Mouse (Mus musculus) embryonic facial prominence, embryonic 10.5 days (tissue): ENCODE measurements around the gene Atp5l. TPM values are rescaled to one million over a fixed set of nuclear protein-coding genes. Genes with fewer than 3 reads are reported as not detected.

Source experiments
- DNase-seq: peaks from one replicate; pipeline ENCODE4 v3.0.0-alpha.2; 2017; ENCODE audit warnings: low spot score
- H3K27ac ChIP-seq: fragments of 300-500 bp; sonication (generic); replicated peaks from 2 replicates; pipeline ENCODE4 v1.5.1; 2016; ENCODE audit warnings: mild to moderate bottlenecking
- H3K27me3 ChIP-seq: fragments of 300-500 bp; sonication (generic); replicated peaks from 2 replicates; pipeline ENCODE4 v1.6.1; 2016; ENCODE audit warnings: low read depth, mild to moderate bottlenecking; ENCODE audit not compliant: poor library complexity, severe bottlenecking
- H3K36me3 ChIP-seq: fragments of 300-500 bp; sonication (generic); replicated peaks from 2 replicates; pipeline ENCODE4 v1.6.1; 2016; ENCODE audit warnings: mild to moderate bottlenecking, moderate library complexity
- H3K4me1 ChIP-seq: fragments of 300-500 bp; sonication (generic); 2 replicates; pipeline ENCODE4 v1.6.1; 2016
- H3K4me3 ChIP-seq: fragments of 300-500 bp; sonication (generic); 2 replicates; pipeline ENCODE4 v1.5.1; 2016; ENCODE audit warnings: mild to moderate bottlenecking, moderate library complexity
- H3K9me3 ChIP-seq: fragments of 300-500 bp; sonication (generic); 2 replicates; pipeline ENCODE4 v1.6.1; 2016; ENCODE audit warnings: mild to moderate bottlenecking
- WGBS: fragments of 180-500 bp; shearing (Covaris S2); methylation state at CpG from one replicate; pipeline ENCODE4 v1.1.7; 2016; 5-methylcytosine and 5-hydroxymethylcytosine counted together
- polyA plus RNA-seq: library from polyadenylated mRNA; unstranded; fragments of >200 nt; fragmentation: Nextera tagmentation; extraction: Ambion mirVana; gene quantifications from 2 replicates; pipeline ENCODE4 v1.2.1, GENCODE M21; 2016

Atp5l gene
- polyA plus RNA-seq, 1 experiment from 2014 or later = 516 TPM

GRCm38 (mm10) chr9:44921123-44921468 lies 554 bp upstream of the Atp5l start:
- H3K9me3 ChIP-seq = no peaks in the 10 kb centered on the region
- WGBS = under 1% methylated on average over 8 of the region's 8 CpGs
- no peak for DNase-seq
- peak overlapping the region; percentile 93 for H3K27ac ChIP-seq
- H3K4me3 ChIP-seq = peak overlapping the region; percentile 84
- H3K36me3 ChIP-seq = no peaks in the 10 kb centered on the region
- H3K4me1 ChIP-seq = peaks cover 14% of the 10 kb centered on the region
- H3K27me3 ChIP-seq = no peaks in the 10 kb centered on the region

GRCm38 (mm10) chr9:44919606-44920005 lies 936 bp downstream of the Atp5l start:
- H3K36me3 ChIP-seq = no peaks in the 10 kb centered on the region
- H3K4me1 ChIP-seq = peaks cover 14% of the 10 kb centered on the region
- H3K27ac ChIP-seq = no peak overlapping the region
- no peaks in the 10 kb centered on the region for H3K9me3 ChIP-seq
- WGBS = 41% methylated on average over 2 of the region's 2 CpGs
- H3K27me3 ChIP-seq = no peaks in the 10 kb centered on the region
- no peak for DNase-seq
- H3K4me3 ChIP-seq = peak overlapping the region; percentile 84

GRCm38 (mm10) chr9:44916196-44916595 lies 4.3 kb downstream of the Atp5l start:
- DNase-seq = peak; percentile 23
- no peaks in the 10 kb centered on the region for H3K27me3 ChIP-seq
- H3K4me3 ChIP-seq = no peak overlapping the region
- peaks cover 10% of the 10 kb centered on the region for H3K4me1 ChIP-seq
- H3K9me3 ChIP-seq = no peaks in the 10 kb centered on the region
- WGBS = 68% methylated on average over 1 of the region's 1 CpGs
- no peak overlapping the region for H3K27ac ChIP-seq
- peaks cover 19% of the 10 kb centered on the region for H3K36me3 ChIP-seq

GRCm38 (mm10) chr9:44914706-44915105 lies 5.8 kb downstream of the Atp5l start:
- Histone ChIP-seq H3K27me3 (no peaks in the 10 kb centered on the region), H3K9me3 (no peaks in the 10 kb centered on the region), H3K36me3 (peaks cover 34% of the 10 kb centered on the region), H3K4me3 (no peak overlapping the region), H3K27ac (no peak overlapping the region), H3K4me1 (peaks cover 10% of the 10 kb centered on the region)
- no peak for DNase-seq
- WGBS = 85% methylated on average over 4 of the region's 4 CpGs

GRCm38 (mm10) chr9:44911365-44911764 lies 9.2 kb downstream of the Atp5l start:
- WGBS = 95% methylated on average over 4 of the region's 4 CpGs
- no peaks in the 10 kb centered on the region for H3K27me3 ChIP-seq
- no peak overlapping the region for H3K27ac ChIP-seq
- H3K36me3 ChIP-seq = peaks cover 34% of the 10 kb centered on the region
- no peaks in the 10 kb centered on the region for H3K9me3 ChIP-seq
- H3K4me3 ChIP-seq = no peak overlapping the region
- DNase-seq = no peak
- no peaks in the 10 kb centered on the region; the same call in 1 of the 2 replicates for H3K4me1 ChIP-seq

GRCm38 (mm10) chr9:44905620-44906019 lies 14.9 kb downstream of the Atp5l start:
- H3K4me1 ChIP-seq = no peaks in the 10 kb centered on the region; the same call in 1 of the 2 replicates
- 82% methylated on average over 4 of the region's 4 CpGs for WGBS
- no peak for DNase-seq

GRCm38 (mm10) chr9:44904964-44905363 lies 15.6 kb downstream of the Atp5l start:
- DNase-seq = no peak
- H3K36me3 ChIP-seq = peaks cover 3% of the 10 kb centered on the region; the same call in 1 of the 2 replicates
- no peaks in the 10 kb centered on the region; the same call in 1 of the 2 replicates for H3K4me1 ChIP-seq
- H3K27me3 ChIP-seq = no peaks in the 10 kb centered on the region
- no peak overlapping the region for H3K4me3 ChIP-seq
- 62% methylated on average over 5 of the region's 5 CpGs for WGBS
- no peak overlapping the region for H3K27ac ChIP-seq
- no peaks in the 10 kb centered on the region for H3K9me3 ChIP-seq

More at GRCm38 (mm10) chr9:44905620-44906019, 14.9 kb downstream of the Atp5l start:
- Histone ChIP-seq H3K27ac (no peak overlapping the region), H3K9me3 (no peaks in the 10 kb centered on the region), H3K36me3 (peaks cover 9% of the 10 kb centered on the region), H3K4me3 (no peak overlapping the region), H3K27me3 (no peaks in the 10 kb centered on the region)

- no peak overlapping the region for H3K4me3 ChIP-seq
- H3K9me3 ChIP-seq = no peaks in the 10 kb centered on the region
- H3K36me3 ChIP-seq = no peaks in the 10 kb centered on the region
- no peak for DNase-seq
- H3K27ac ChIP-seq = no peak overlapping the region
- H3K4me1 ChIP-seq = no peaks in the 10 kb centered on the region; the same call in 1 of the 2 replicates
- 85% methylated on average over 4 of the region's 4 CpGs for WGBS
- H3K27me3 ChIP-seq = no peaks in the 10 kb centered on the region
These were observed 16.7 kb downstream of the Atp5l start for GRCm38 (mm10) chr9:44903856-44904255.

- WGBS = 69% methylated on average over 4 of the region's 4 CpGs
- DNase-seq = no peak
- H3K4me3 ChIP-seq = no peak overlapping the region
These were observed 20.1 kb downstream of the Atp5l start for GRCm38 (mm10) chr9:44900402-44900801.

GRCm38 (mm10) chr9:44899716-44900115 lies 20.8 kb downstream of the Atp5l start:
- Histone ChIP-seq H3K27ac (no peak overlapping the region), H3K4me1 (no peaks in the 10 kb centered on the region), H3K36me3 (no peaks in the 10 kb centered on the region), H3K9me3 (no peaks in the 10 kb centered on the region), H3K4me3 (no peak overlapping the region), H3K27me3 (no peaks in the 10 kb centered on the region)
- WGBS = 75% methylated on average over 3 of the region's 3 CpGs
- no peak for DNase-seq

More at GRCm38 (mm10) chr9:44900402-44900801, 20.1 kb downstream of the Atp5l start:
- Histone ChIP-seq H3K27ac (no peak overlapping the region), H3K36me3 (no peaks in the 10 kb centered on the region), H3K27me3 (no peaks in the 10 kb centered on the region), H3K4me1 (no peaks in the 10 kb centered on the region), H3K9me3 (no peaks in the 10 kb centered on the region)

- 68% methylated on average over 4 of the region's 4 CpGs for WGBS
- Histone ChIP-seq H3K4me1 (no peaks in the 10 kb centered on the region), H3K4me3 (no peak overlapping the region), H3K27ac (no peak overlapping the region), H3K36me3 (no peaks in the 10 kb centered on the region), H3K27me3 (no peaks in the 10 kb centered on the region), H3K9me3 (no peaks in the 10 kb centered on the region)
- no peak for DNase-seq
These were observed 23.5 kb downstream of the Atp5l start for GRCm38 (mm10) chr9:44897024-44897423.

GRCm38 (mm10) chr9:44892664-44893063 lies 27.9 kb downstream of the Atp5l start:
- Histone ChIP-seq H3K9me3 (no peaks in the 10 kb centered on the region), H3K4me1 (no peaks in the 10 kb centered on the region), H3K36me3 (no peaks in the 10 kb centered on the region), H3K27me3 (no peaks in the 10 kb centered on the region), H3K4me3 (no peak overlapping the region), H3K27ac (no peak overlapping the region)
- no peak for DNase-seq
- WGBS = 70% methylated on average over 3 of the region's 3 CpGs

- Histone ChIP-seq H3K4me3 (no peak overlapping the region), H3K4me1 (no peaks in the 10 kb centered on the region), H3K36me3 (no peaks in the 10 kb centered on the region), H3K27me3 (no peaks in the 10 kb centered on the region), H3K27ac (no peak overlapping the region), H3K9me3 (no peaks in the 10 kb centered on the region)
- WGBS = 85% methylated on average over 6 of the region's 6 CpGs
- DNase-seq = no peak
These were observed 29.3 kb downstream of the Atp5l start for GRCm38 (mm10) chr9:44891210-44891609.

GRCm38 (mm10) chr9:44890122-44890521 lies 30.4 kb downstream of the Atp5l start:
- Histone ChIP-seq H3K9me3 (no peaks in the 10 kb centered on the region), H3K36me3 (no peaks in the 10 kb centered on the region), H3K27me3 (no peaks in the 10 kb centered on the region), H3K4me1 (no peaks in the 10 kb centered on the region), H3K27ac (no peak overlapping the region), H3K4me3 (no peak overlapping the region)
- DNase-seq = no peak
- 71% methylated on average over 2 of the region's 2 CpGs for WGBS
